Mouse (Mus musculus) brain, embryonic 18.5 days (tissue): Measurements from ENCODE around the gene Zfp655.
"Not testable (repeated sequence)": the region's sequence is repeated elsewhere in the genome, so short reads cannot be mapped to it uniquely, and the experiment has no call there.

Experiments used
- DNase-seq: peaks from one replicate; pipeline ENCODE4 v3.0.0-alpha.2; 2012; ENCODE audit warnings: low read depth, low spot score

Zfp655 gene

GRCm38 (mm10) chr5:145219981-145220380, 11.5 kb upstream of the Zfp655 start:
- DNase-seq: no peak

GRCm38 (mm10) chr5:145222840-145223239, 8.7 kb upstream of the Zfp655 start:
- DNase-seq: no peak

GRCm38 (mm10) chr5:145223395-145223794, 8.1 kb upstream of the Zfp655 start:
- no peak for DNase-seq

- no peak for DNase-seq
These were observed 5.1 kb upstream of the Zfp655 start for GRCm38 (mm10) chr5:145226453-145226852.

- not testable (repeated sequence) for DNase-seq
These were observed 2.2 kb upstream of the Zfp655 start for GRCm38 (mm10) chr5:145229283-145229682.

- no peak for DNase-seq
These were observed 874 bp upstream of the Zfp655 start for GRCm38 (mm10) chr5:145230641-145231040.

GRCm38 (mm10) chr5:145231893-145232411, 437 bp downstream of the Zfp655 start:
- no peak for DNase-seq

- DNase-seq: no peak
These were observed 3.1 kb downstream of the Zfp655 start for GRCm38 (mm10) chr5:145234636-145235035.

- DNase-seq: no peak
These were observed 18.0 kb downstream of the Zfp655 start for GRCm38 (mm10) chr5:145249520-145249919.

- DNase-seq: not testable (repeated sequence)
These were observed 42.1 kb downstream of the Zfp655 start for GRCm38 (mm10) chr5:145273568-145273967.

GRCm38 (mm10) chr5:145279948-145280347, 48.4 kb downstream of the Zfp655 start:
- DNase-seq: no peak

GRCm38 (mm10) chr5:145280371-145281143, 49.0 kb downstream of the Zfp655 start, which contains the start of gene Zscan25:
Gene Zscan25 (plus strand): TSS chr5:145280500.
- DNase-seq: peak; percentile 80

- no peak for DNase-seq
These were observed 56.9 kb downstream of the Zfp655 start for GRCm38 (mm10) chr5:145288382-145288781.

- DNase-seq: no peak
These were observed 59.2 kb downstream of the Zfp655 start for GRCm38 (mm10) chr5:145290697-145291096.

- no peak for DNase-seq
These were observed 60.9 kb downstream of the Zfp655 start for GRCm38 (mm10) chr5:145292398-145292797.
